Mouse (Mus musculus): ENCODE results near the gene Col2a1.

The Col2a1 gene

GRCm38 (mm10) chr15:98002991-98003821 lies 1.3 kb downstream of the Col2a1 start:
- no peak for DNase-seq (ENCODE audit: low spot score in 2 of 2)

GRCm38 (mm10) chr15:98002113-98002990 lies 2.1 kb downstream of the Col2a1 start:
- DNase-seq (ENCODE audit: low spot score in 2 of 2), result no peak

GRCm38 (mm10) chr15:98001321-98002112 lies 3.0 kb downstream of the Col2a1 start:
- DNase-seq (ENCODE audit: low spot score in 2 of 2), result no peak

- no peak for DNase-seq (ENCODE audit: low spot score in 2 of 2)
Observed at GRCm38 (mm10) chr15:97999991-98000390, 4.5 kb downstream of the Col2a1 start.

GRCm38 (mm10) chr15:97999546-97999945 lies 4.9 kb downstream of the Col2a1 start:
- DNase-seq (ENCODE audit: low spot score in 2 of 2), result no peak

- no peak for DNase-seq (ENCODE audit: low spot score in 2 of 2)
Observed at GRCm38 (mm10) chr15:97996716-97997256, 7.7 kb downstream of the Col2a1 start.

- peak in 1 of 2 experiments; percentile 62 for DNase-seq (ENCODE audit: low spot score in 2 of 2)
Observed at GRCm38 (mm10) chr15:97992712-97993286, 11.7 kb downstream of the Col2a1 start.

- DNase-seq (ENCODE audit: low spot score in 2 of 2), result no peak
Observed at GRCm38 (mm10) chr15:97992027-97992711, 12.3 kb downstream of the Col2a1 start.

- no peak for DNase-seq (ENCODE audit: low spot score in 2 of 2)
Observed at GRCm38 (mm10) chr15:97991285-97991895, 13.1 kb downstream of the Col2a1 start.

- DNase-seq (ENCODE audit: low spot score in 2 of 2), result no peak
Observed at GRCm38 (mm10) chr15:97990721-97991120, 13.8 kb downstream of the Col2a1 start.

GRCm38 (mm10) chr15:97990124-97990523 lies 14.4 kb downstream of the Col2a1 start:
- no peak for DNase-seq (ENCODE audit: low spot score in 2 of 2)

- DNase-seq (ENCODE audit: low spot score in 2 of 2), result no peak
Observed at GRCm38 (mm10) chr15:97989544-97989943, 15.0 kb downstream of the Col2a1 start.

GRCm38 (mm10) chr15:97981560-97981959 lies 22.9 kb downstream of the Col2a1 start:
- DNase-seq (ENCODE audit: low spot score in 2 of 2), result no peak

- DNase-seq (ENCODE audit: low spot score in 2 of 2), result no peak
Observed at GRCm38 (mm10) chr15:97973248-97974005, 31.1 kb downstream of the Col2a1 start.

- DNase-seq (ENCODE audit: low spot score in 2 of 2), result no peak
Observed at GRCm38 (mm10) chr15:97972580-97972979, 31.9 kb downstream of the Col2a1 start.

- no peak for DNase-seq (ENCODE audit: low spot score in 2 of 2)
Observed at GRCm38 (mm10) chr15:97970299-97970698, 34.2 kb downstream of the Col2a1 start.

- DNase-seq (ENCODE audit: low spot score in 2 of 2), result no peak
Observed at GRCm38 (mm10) chr15:97965311-97966045, 39.0 kb downstream of the Col2a1 start.

GRCm38 (mm10) chr15:97964836-97965187 lies 39.7 kb downstream of the Col2a1 start:
- no peak for DNase-seq (ENCODE audit: low spot score in 2 of 2)

Measured in urinary bladder, adult 18-20 months (tissue).